Mouse (Mus musculus): ENCODE measurements at regions not wholly inside any gene's neighbourhood (a gene's known extent, or its start where the extent isn't known, plus 50 kb on each side); places are given as distances from the start of the nearest gene placed in this dataset.

- H3K27me3 ChIP-seq (ENCODE audit: insufficient read depth, low read length): no peaks in the 10 kb centered on the region
- 82% methylated on average over 12 of the region's 12 CpGs for WGBS (ENCODE audit: insufficient replicate concordance)
- no peak for ATAC-seq
- no peak overlapping the region for H3K9ac ChIP-seq (replicated peaks)
- TF ChIP-seq EP300 (IDR thresholded peaks at IDR 0.05; ENCODE audit: low read depth) (no peak), CTCF (IDR thresholded peaks at IDR 0.05; ENCODE audit: low read depth) (no peak)
- DNase-seq: no peak
- H3K4me2 ChIP-seq (ENCODE audit: low read depth, low read length): no peak overlapping the region
- no peaks in the 10 kb centered on the region for H3K4me1 ChIP-seq (ENCODE audit: insufficient read depth)
- no peaks in the 10 kb centered on the region for H3K9me3 ChIP-seq (ENCODE audit: low read length)
- H3K4me3 ChIP-seq (ENCODE audit: low read depth, low read length): no peak overlapping the region
- no peak overlapping the region for H3K27ac ChIP-seq (ENCODE audit: low read depth)
- H3K36me3 ChIP-seq (replicated peaks; ENCODE audit: insufficient read depth, low read length): no peaks in the 10 kb centered on the region
Observed at GRCm38 (mm10) chr10:17237918-17238850, 484.8 kb upstream of the Cited2 start.

DNA sequence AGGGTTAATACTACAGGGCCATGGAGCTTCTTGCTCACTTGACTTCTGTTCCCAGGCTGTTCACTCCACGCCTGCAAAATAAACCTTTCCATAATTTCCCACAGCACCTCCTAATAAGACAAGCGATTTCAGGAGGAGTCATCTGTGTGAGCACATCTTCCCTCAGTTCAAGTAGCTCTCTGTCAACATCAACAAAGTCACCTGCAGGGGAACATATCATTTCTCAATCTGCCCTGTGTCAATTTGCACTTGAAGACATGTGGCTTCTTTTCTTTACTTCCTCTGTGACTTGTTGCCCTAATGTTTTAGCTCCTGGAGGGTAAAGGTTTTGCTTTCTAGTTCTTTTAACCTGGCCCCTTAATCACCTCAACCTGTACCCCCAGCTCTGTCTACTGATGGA lies 474.7 kb upstream of the Cited2 start:
- Histone ChIP-seq H3K36me3 (replicated peaks; ENCODE audit: insufficient read depth, low read length) (no peaks in the 10 kb centered on the region), H3K4me3 (ENCODE audit: low read depth, low read length) (no peak overlapping the region), H3K27ac (ENCODE audit: low read depth) (no peak overlapping the region), H3K9ac (replicated peaks) (no peak overlapping the region), H3K4me1 (ENCODE audit: insufficient read depth) (no peaks in the 10 kb centered on the region), H3K27me3 (ENCODE audit: insufficient read depth, low read length) (no peaks in the 10 kb centered on the region), H3K4me2 (ENCODE audit: low read depth, low read length) (no peak overlapping the region), H3K9me3 (ENCODE audit: low read length) (no peaks in the 10 kb centered on the region)
- 66% methylated on average over 2 of the region's 2 CpGs for WGBS (ENCODE audit: insufficient replicate concordance)
- no peak for TF ChIP-seq CTCF (IDR thresholded peaks at IDR 0.05; ENCODE audit: low read depth)
- TF ChIP-seq EP300 (IDR thresholded peaks at IDR 0.05; ENCODE audit: low read depth): no peak
- ATAC-seq (no peak), DNase-seq (no peak)

GRCm38 (mm10) chr10:17253040-17253439 lies 470.0 kb upstream of the Cited2 start:
- Histone ChIP-seq H3K4me2 (ENCODE audit: low read depth, low read length) (no peak overlapping the region), H3K9me3 (ENCODE audit: low read length) (no peaks in the 10 kb centered on the region), H3K9ac (replicated peaks) (no peak overlapping the region), H3K36me3 (replicated peaks; ENCODE audit: insufficient read depth, low read length) (no peaks in the 10 kb centered on the region), H3K4me1 (ENCODE audit: insufficient read depth) (no peaks in the 10 kb centered on the region), H3K4me3 (ENCODE audit: low read depth, low read length) (no peak overlapping the region), H3K27ac (ENCODE audit: low read depth) (no peak overlapping the region), H3K27me3 (ENCODE audit: insufficient read depth, low read length) (no peaks in the 10 kb centered on the region)
- TF ChIP-seq CTCF (IDR thresholded peaks at IDR 0.05; ENCODE audit: low read depth) (no peak), EP300 (IDR thresholded peaks at IDR 0.05; ENCODE audit: low read depth) (no peak)
- DNase-seq (no peak), ATAC-seq (no peak)
- 72% methylated on average over 4 of the region's 4 CpGs for WGBS (ENCODE audit: insufficient replicate concordance)

DNA sequence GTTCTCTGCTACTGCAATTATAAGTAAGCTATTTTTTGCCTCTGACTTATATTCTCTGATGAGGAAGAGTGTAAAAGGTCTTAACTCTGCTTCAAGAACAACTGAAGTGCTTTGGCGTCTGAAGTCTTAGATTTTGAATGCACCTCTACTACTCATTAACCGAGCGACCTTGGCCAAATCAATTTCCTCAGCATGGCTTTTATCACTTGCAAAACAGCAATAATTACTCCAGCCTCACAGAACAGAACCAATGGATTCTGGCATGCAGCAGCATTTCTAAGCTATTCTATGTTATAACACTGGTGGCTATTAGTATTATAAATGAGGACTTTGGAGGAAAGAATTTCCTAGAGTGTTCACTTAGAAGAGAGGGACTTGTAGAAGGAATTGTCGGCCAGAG lies 462.9 kb upstream of the Cited2 start:
- no peak for ATAC-seq
- Histone ChIP-seq H3K4me1 (ENCODE audit: insufficient read depth) (no peaks in the 10 kb centered on the region), H3K36me3 (replicated peaks; ENCODE audit: insufficient read depth, low read length) (no peaks in the 10 kb centered on the region), H3K4me3 (ENCODE audit: low read depth, low read length) (no peak overlapping the region), H3K9me3 (ENCODE audit: low read length) (no peaks in the 10 kb centered on the region), H3K27ac (ENCODE audit: low read depth) (no peak overlapping the region), H3K27me3 (ENCODE audit: insufficient read depth, low read length) (no peaks in the 10 kb centered on the region), H3K4me2 (ENCODE audit: low read depth, low read length) (no peak overlapping the region), H3K9ac (replicated peaks) (no peak overlapping the region)
- DNase-seq: no peak
- 74% methylated on average over 4 of the region's 4 CpGs for WGBS (ENCODE audit: insufficient replicate concordance)
- TF ChIP-seq EP300 (IDR thresholded peaks at IDR 0.05; ENCODE audit: low read depth) (no peak), CTCF (IDR thresholded peaks at IDR 0.05; ENCODE audit: low read depth) (no peak)

- no peak for TF ChIP-seq CTCF (IDR thresholded peaks at IDR 0.05; ENCODE audit: low read depth)
- no peak for TF ChIP-seq EP300 (IDR thresholded peaks at IDR 0.05; ENCODE audit: low read depth)
- no peak for ATAC-seq
- WGBS (ENCODE audit: insufficient replicate concordance): 78% methylated on average over 4 of the region's 4 CpGs
Observed at GRCm38 (mm10) chr10:17260615-17261014, 462.4 kb upstream of the Cited2 start.

GRCm38 (mm10) chr10:17261192-17261824 lies 461.7 kb upstream of the Cited2 start:
- Histone ChIP-seq H3K36me3 (replicated peaks; ENCODE audit: insufficient read depth, low read length) (no peaks in the 10 kb centered on the region), H3K4me2 (ENCODE audit: low read depth, low read length) (no peak overlapping the region), H3K4me3 (ENCODE audit: low read depth, low read length) (no peak overlapping the region), H3K9ac (replicated peaks) (no peak overlapping the region), H3K27ac (ENCODE audit: low read depth) (no peak overlapping the region), H3K4me1 (ENCODE audit: insufficient read depth) (no peaks in the 10 kb centered on the region), H3K27me3 (ENCODE audit: insufficient read depth, low read length) (no peaks in the 10 kb centered on the region), H3K9me3 (ENCODE audit: low read length) (no peaks in the 10 kb centered on the region)
- DNase-seq (no peak), ATAC-seq (no peak)
- WGBS (ENCODE audit: insufficient replicate concordance): 67% methylated on average over 4 of the region's 4 CpGs
- TF ChIP-seq CTCF (IDR thresholded peaks at IDR 0.05; ENCODE audit: low read depth) (no peak), EP300 (IDR thresholded peaks at IDR 0.05; ENCODE audit: low read depth) (no peak)

More at GRCm38 (mm10) chr10:17260615-17261014, 462.4 kb upstream of the Cited2 start:
- Histone ChIP-seq H3K27ac (ENCODE audit: low read depth) (no peak overlapping the region), H3K4me1 (ENCODE audit: insufficient read depth) (no peaks in the 10 kb centered on the region), H3K36me3 (replicated peaks; ENCODE audit: insufficient read depth, low read length) (no peaks in the 10 kb centered on the region), H3K9ac (replicated peaks) (no peak overlapping the region), H3K9me3 (ENCODE audit: low read length) (no peaks in the 10 kb centered on the region), H3K4me3 (ENCODE audit: low read depth, low read length) (no peak overlapping the region), H3K27me3 (ENCODE audit: insufficient read depth, low read length) (no peaks in the 10 kb centered on the region), H3K4me2 (ENCODE audit: low read depth, low read length) (no peak overlapping the region)
- DNase-seq: no peak

Data from liver, postnatal 0 days (tissue).